Mouse (Mus musculus) large intestine, adult 2 months (tissue): ENCODE measurements around the gene Tmem184a. TPM values are rescaled to one million over a fixed set of nuclear protein-coding genes. Genes with fewer than 3 reads are reported as not detected.

Experiments
- DNase-seq: peaks from one replicate; pipeline ENCODE4 v3.0.0-alpha.2; 2012; ENCODE audit warnings: low read depth, low spot score
- WGBS: fragments of 180-500 bp; shearing (Covaris S2); methylation state at CpG from one replicate; pipeline ENCODE4 v1.1.7; 2018; 5-methylcytosine and 5-hydroxymethylcytosine counted together
- polyA plus RNA-seq: library from polyadenylated mRNA; depleted of rRNA; stranded (reverse); fragments of >200 nt; gene quantifications from 2 replicates; pipeline ENCODE4 v1.2.3, GENCODE M21; 2012

The Tmem184a gene
- polyA plus RNA-seq, 1 experiment = 92.0 TPM

DNA sequence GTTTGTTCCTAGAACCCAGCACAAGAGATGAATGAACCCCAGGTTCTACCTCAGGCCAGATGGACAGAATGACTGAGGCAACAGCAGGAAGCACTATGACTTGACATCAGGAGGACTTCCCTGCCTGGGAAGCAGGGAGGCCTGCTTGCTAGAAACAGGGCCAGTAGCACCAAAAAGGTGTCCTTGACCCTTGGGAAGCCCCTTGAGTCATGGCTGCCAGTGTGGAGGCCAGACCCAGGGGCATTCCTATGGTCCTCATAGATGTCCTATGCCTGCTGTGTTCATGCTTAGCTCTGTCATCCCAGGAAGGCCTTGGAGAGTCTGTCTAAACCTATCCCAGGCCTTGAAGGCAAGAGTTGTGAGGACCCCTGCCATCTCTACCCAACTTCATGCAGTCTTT lies 3.3 kb downstream of the Tmem184a start:
- DNase-seq = no peak

DNA sequence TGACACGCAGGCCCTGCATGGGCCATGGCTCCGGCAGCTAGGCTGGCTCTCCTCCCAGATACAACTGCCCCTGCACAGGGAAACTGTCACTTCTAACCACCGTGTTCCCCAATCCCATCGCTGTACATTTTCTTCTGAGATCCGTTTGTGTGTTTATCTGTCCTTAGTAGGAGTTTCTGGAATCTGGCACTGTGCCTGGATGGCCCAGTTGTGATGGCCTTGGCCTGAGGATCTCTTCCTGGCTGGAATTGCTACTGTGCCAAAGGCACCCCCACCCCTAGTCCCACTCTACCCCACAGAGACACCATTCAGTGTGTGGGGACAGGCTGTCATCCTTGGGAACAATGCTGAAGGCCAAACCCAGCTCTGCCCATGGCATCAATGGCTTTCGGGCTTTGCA lies 3.8 kb downstream of the Tmem184a start:
- no peak for DNase-seq
- 40% methylated on average over 6 of the region's 6 CpGs for WGBS

DNA sequence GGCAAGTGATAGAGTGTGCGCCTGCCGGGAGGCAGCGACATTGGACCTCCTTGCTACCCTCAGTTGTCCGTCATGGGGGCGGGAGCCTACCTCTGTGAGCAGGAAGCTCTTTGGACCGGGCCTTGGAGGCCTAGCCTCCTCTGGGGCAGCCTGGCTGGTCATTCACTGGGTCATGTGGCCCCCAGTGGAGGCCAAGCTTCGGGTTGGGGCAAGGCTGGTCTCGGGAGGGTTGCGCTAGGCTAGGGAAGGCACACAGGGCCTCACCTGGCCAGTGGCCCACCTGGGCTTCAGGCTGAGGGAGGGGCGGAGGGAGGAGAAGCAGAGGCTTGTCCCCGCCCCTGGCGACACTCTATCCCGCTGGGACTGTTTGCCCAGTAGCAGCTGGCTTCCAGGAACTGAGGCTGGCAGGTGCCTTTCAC lies 5.7 kb downstream of the Tmem184a start:
- 9% methylated on average over 12 of the region's 13 CpGs for WGBS
- DNase-seq = no peak

DNA sequence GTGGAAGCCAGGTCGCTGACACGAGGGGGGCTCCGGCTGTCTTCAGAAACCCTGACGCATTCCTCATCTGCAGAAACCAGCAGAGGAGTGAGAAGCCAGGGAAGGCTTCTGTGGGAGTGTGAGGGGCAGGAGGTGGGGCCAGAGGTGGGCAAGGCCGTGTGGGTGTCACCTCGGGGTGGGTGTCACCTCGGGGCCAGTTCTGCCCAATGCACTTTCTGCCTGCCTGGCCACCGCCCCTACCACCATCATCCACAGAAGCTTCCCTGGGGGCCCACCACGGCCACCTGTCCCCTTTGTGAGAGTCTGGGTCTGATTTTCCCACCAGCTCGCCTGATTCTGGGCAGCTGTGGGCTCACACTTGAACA lies 6.6 kb downstream of the Tmem184a start:
- 44% methylated on average over 10 of the region's 10 CpGs for WGBS
- DNase-seq = no peak

DNA sequence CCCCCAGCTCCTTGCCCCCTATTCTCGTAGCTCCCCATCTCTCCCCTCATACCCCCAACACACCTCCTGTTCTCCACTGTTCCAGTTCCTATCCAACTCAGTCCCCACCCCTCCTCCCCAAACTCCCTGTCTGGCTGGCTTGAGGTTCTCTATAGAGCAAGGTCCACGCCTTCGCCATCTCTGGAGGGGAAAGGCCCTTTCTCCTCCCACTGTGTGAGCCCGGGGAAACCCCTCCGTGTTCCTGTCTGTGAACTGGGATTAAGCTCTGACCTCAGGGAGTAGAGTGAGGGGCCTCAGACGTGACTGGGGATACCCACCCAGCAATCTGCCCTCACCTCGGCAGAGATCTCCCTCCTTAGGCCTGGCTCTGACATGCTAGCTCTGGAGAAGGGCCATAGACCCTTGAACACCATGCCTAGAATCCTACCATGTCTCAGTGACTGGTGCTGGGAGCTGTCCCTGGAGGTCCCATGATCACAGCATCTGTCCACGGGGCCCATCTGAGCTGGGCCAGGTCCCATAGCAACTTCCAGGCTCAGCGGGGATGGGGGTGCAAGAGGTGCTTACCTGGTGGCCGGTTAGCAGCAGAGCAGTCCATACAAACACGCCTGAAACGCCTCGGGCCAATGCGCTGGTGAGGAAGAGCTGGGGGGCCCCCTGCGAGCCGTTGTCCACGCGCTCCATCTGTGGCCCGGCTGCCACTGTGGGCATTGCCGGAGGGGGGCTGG lies 7.2 kb downstream of the Tmem184a start:
- WGBS = 56% methylated on average over 20 of the region's 20 CpGs
- DNase-seq = no peak

DNA sequence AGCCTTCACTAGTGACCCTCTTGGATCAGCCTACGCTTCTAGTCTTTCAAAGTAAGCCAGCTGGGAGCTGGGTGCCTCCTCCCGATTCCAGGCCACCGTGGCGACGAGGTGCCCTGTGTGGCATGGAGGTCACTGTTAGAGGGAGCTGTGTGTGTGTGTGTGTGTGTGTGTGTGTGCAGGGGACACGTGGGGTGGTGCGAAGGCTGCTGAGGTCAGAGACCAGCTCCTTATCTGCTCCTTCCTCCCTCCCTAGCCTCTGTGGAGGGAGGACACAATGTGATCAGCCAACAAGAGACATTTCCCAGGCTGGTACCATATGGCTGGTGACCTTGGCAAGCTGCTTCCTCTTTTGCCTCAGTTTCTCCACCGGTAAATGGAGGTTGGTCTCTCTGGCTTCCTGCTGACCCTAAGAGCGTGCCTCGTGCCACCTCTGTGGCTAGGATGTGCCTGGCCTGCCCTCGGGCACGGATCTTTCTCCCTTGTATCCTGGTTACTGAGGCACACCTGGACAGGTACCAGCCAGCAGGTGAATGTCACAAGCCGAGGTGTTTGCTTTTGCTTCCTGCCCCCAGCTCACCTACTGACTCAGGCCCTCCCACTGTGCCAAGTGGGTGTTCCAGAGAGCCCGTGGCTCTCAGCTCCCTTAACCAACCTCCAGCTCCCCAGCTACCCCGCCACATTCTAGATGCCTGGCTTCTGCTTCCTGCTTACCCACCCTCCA lies 7.9 kb downstream of the Tmem184a start:
- DNase-seq = no peak

DNA sequence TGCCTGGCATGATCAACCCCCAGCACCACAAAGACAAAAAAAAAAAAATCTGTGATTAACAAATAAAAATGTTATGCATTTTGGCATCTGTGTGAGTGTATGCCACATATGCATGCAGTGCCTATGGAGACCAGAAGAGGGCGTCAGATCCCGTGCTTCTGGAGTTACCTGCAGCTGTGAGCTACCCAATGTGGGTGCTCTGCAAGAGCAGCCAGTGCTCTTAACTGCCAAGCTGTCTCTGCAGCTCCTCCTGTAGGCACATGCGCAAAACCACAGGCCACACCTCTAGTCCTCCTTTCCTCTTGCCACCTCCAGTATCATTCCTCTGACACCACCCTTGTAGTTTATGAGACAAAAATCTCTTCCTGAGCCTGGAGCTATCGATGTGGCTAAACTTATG lies 10.3 kb downstream of the Tmem184a start:
- DNase-seq = no peak
- WGBS = 68% methylated on average over 4 of the region's 4 CpGs

More for the DNA sequence above, 7.9 kb downstream of the Tmem184a start:
- 52% methylated on average over 15 of the region's 15 CpGs for WGBS

DNA sequence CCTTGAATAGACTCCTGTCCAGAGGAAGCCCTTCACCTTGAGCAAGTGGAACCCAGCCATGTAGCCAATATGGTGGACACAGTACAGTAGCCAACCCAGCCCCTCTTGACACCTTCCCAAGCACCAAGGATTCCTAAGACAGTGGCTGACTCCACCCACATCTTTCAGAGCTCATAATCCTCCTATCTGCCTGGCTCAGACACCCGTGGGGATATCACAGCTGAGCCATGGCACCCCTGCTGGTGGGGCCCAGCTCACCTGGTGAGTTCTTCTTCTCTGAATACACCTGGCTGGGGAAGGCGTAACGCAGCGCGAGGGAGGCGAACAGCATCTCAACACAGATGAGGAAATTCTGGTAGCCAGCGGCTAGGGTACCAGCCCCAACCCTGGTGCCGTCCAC lies 13.8 kb downstream of the Tmem184a start:
- 94% methylated on average over 8 of the region's 8 CpGs for WGBS
- no peak for DNase-seq

DNA sequence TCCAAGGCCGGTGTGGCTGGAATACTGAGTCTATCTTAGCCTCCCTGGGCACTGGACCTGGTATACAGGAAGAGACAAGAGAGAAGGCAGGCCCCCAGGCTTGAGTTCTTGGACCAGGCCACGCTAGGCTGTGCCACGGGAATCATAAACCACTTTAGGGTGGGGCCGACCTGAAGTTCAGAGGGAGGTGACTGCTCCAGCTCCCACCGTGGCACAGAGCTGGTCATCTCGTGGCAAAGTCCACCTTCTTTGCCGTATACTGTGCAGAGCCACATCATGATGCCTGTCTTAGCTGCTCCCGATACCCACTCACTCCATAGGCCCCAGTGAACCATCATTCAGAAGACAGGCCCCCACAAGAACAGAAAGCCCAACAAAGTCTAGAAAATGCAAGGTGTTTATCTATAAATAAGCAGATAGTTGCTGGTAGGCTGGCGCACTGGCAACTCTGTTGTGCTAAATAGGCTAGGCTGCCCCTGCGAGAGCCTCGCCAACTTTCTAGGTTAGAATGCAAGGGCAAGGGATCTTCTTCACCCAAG lies 15.1 kb downstream of the Tmem184a start:
- WGBS = 62% methylated on average over 11 of the region's 11 CpGs
- DNase-seq = no peak

DNA sequence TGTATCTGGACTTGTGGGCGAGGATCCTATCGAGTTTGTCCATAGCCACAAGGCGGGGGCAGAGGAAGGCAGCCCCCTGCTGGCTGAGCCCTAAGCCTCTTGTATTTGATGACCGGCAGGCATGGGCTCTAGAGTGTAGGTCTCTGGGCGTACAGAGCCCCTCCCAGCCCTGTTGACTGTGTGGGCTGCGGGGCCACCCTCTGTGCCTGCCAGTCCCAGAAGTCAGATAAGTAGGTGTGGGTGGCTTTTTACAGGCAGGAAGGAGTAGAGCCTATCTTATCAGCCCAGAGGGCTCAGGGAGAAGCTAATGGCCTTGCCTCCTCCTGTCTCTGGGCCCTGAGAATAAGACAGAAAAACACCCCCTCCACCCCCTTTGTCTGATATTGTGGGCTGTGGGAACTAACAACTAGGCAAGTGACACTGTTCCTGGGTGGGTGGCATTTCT lies 15.6 kb downstream of the Tmem184a start:
- 37% methylated on average over 6 of the region's 6 CpGs for WGBS
- no peak for DNase-seq

DNA sequence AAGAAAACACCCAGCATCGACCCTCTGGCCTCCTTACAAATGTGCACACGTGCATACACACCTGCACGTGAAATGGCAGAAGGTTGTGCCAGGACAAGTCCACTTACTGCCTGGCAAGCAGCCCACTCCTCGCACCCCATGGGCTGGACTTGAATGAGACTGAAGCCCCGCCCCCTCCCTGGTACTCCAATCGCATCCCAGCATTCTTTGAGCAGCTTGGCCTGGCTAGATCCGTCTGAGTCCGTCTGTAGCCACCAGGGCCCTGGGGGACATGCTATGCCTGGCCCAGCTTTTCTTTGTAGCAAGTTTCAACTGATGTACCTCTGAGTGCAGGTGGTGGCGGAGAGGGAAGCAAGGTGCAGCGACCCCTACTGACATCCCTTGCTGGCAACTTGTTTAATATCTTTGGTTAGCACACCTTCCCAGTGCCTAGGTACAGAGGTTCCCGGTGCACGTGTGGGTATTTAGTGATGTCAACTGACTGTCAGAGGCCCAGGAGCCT lies 16.1 kb downstream of the Tmem184a start:
- no peak for DNase-seq
- 15% methylated on average over 12 of the region's 12 CpGs for WGBS

DNA sequence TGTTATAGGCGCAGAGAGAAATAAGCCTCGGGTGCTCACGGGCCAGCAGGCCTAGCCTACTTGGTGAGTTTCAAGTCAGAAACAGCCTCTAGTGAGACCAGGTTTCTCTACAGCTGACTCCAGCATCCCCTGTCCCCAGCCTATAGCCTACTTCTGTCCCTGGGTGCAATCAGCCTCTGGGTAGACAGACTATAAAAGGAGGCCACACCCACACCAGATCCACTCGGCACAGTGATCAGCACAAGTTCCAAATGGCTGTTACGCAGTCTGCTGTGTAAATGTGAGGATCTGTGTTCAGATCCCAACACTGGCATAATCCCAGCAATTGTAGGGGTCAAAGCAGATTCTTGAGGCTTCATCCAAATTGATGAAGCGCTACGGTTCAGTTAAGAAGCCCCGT lies 16.6 kb downstream of the Tmem184a start:
- DNase-seq = no peak
- WGBS = 53% methylated on average over 8 of the region's 8 CpGs

DNA sequence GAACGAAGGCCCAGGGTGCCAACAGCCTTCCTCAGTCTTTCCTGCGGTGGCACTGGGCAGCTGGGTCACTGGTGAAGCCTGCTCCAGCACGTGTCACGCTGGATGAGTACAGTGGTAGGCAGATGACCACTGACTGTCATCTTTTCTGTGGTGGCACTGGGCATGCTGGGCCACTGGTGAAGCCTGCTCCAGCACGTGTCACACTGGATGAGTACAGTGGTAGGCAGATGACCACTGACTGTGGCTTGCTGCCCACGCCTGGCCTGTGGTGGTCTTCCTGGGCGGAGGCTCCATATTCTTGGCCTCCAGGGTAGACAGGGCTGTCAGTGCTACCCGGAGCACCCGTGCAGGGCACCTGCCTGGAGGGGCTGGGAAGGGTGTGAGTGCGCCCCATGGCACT lies 17.8 kb downstream of the Tmem184a start:
- DNase-seq = no peak
- WGBS = 92% methylated on average over 10 of the region's 10 CpGs

DNA sequence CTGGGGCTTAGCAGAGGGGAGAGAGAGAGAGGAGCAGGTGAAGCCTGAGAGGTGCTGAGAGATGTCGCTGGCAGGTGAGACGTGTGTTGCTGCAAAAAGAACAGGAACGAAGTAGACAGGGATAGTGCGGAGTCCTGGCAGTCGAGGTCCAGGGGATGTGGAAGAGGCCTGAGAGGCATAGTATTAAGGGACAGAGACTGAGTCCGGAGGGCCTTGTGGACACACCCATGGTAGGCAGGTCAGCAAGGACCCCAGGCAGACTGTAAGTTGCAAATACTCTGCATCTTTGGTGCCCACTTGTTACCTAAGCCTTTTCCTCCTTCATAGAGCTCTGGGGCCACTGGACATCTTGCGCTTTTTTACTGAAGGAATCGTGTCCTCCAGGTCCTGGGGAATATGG lies 18.5 kb downstream of the Tmem184a start:
- WGBS = 90% methylated on average over 8 of the region's 8 CpGs
- DNase-seq = no peak

DNA sequence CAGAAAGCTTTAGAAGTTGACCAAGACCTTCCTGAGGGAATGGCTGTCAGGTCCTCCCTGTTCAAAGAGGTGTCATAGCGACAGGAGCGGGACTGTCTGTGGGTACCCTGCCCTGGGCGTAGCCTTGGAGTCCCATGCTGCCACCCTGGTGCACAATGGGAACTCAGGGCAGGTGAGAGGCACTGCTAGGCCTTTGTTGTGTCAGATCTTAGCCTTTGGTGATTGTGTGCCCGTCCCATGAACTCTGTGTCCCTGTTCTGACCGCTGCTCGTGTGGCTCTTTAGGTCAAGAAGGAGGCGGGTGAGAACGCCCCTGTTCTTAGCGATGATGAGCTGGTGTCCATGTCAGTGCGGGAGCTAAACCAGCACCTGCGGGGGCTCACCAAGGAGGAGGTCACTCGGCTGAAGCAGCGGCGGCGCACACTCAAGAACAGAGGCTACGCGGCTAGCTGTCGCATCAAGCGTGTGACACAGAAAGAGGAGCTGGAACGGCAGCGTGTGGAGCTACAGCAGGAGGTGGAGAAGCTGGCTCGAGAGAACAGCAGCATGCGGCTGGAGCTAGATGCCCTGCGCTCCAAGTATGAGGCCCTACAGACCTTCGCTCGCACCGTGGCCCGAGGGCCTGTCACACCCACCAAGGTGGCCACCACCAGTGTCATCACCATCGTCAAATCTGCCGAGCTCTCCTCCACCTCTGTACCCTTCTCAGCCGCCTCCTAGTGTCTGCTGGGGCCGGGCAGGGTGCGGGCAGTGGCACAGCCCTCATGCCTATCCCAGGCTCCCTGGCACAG lies 19.7 kb downstream of the Tmem184a start:
- 94% methylated on average over 33 of the region's 33 CpGs for WGBS
- no peak for DNase-seq

DNA sequence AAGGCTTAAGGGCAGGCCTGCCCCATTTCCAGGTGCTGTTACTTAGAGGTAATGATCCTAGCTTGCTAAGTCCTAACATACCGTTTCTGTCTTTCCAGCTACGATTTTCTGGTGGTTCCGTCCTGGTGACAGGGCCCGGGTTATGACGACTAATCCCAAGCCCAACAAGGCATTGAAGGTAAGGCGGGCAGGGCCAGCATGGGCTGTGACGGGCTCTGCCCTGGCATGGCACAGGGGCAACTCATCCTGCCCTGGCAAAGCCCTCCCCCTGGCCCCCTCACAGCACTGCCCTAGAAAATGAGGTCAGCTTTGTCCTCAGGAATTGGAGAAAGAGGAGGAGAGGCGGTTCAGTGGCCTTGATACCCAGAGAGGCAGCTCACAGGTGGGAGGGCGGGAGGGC lies 20.7 kb downstream of the Tmem184a start:
- WGBS = 94% methylated on average over 9 of the region's 9 CpGs
- no peak for DNase-seq

DNA sequence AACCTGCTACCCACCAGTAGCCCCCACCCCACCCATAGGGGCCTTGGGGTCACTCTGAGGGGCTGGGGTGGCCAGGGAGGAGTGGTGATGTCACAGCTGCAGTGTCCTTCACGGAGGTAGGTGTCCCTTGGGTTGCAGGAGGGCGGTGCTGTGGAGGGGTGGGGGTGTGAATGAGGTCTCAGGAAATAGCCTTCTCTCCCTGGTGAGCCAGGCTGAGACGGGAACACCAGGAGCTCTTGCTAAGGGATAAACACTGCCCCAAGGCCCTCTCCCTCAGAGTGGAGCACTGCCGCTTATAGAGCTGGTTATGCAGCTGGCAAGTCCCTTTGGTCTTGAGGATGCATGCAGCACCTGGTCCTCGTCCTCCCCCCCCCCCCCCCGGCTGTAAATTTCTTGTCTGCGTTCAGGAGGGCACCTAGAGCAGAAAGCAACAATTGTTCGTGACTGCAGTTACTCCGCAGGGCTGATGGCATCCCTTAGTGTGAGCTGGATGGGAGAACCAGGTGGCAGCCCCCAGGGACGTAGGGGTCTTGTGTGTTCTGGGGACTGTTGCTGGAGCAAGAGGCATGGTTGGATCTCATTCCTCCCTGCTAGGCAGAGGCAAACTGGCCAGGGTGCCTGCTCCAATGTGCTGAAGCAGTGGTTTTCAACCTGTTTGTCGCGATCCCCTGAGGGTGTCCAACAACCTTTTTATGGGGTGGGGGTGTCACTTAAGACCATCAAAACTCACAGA lies 21.4 kb downstream of the Tmem184a start:
- no peak for DNase-seq
- 65% methylated on average over 12 of the region's 12 CpGs for WGBS

DNA sequence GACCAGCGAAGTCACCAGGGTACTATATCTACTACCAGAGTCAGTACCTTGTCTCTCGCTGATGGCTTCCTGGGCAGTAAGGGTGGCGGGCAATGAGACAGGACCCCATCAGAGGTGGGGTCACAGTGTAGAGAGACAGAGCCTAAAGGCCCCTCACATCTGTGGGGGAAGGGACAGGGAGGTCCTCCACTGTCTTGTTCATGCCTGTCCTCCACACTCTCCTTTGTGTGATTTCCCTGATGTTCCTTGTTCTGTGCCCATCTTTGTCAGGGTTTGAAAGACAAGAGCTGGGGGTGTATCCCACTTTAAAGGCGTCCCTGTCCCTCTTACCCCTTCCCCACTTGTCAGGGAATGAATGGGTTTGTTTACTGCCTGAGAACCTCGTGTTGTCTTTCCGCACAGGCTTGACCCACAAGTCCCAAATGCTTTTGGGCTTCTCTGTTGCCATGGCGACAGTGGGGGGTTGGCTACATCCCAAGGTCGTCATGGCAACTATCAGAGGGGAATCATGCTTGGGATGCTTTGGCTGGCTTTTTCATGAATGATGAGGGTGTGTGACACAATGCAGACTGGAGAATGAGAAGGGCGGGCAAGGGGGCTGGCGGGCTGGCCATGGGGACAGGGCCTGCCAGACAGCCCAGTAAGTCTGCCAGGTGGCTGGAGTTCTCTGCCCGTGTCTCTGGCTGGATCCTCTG lies 22.1 kb downstream of the Tmem184a start:
- DNase-seq = no peak
- WGBS = 58% methylated on average over 11 of the region's 11 CpGs

DNA sequence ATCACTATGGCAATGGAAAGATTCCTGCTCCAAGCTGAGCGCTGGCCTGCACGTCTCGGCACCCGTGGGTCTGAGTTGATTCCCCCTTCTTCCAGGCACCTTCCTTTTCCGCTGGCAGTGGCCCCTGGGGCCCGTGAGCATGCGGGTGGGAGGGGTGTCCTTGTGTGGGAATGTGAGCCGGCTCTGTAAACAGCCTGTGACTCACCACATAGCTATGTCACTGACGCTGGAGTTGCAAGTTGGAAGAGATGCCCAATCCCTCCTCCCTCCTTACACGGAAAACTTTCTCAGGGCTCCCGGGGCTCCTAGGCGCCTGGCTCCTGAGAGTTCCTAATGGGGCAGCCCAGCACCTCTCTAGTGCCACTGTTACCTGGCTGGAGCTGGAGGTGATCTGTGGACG lies 22.8 kb downstream of the Tmem184a start:
- WGBS = 7% methylated on average over 13 of the region's 13 CpGs
- DNase-seq = no peak
